Mouse (Mus musculus) stomach, embryonic 15.5 days (tissue): ENCODE data around the gene Zfp518a. TPM values are rescaled to one million over a fixed set of nuclear protein-coding genes. Genes with fewer than 3 reads are reported as not detected.

ENCODE experiments used
- microRNA-seq: library from miRNA; unstranded; fragments of <30 nt; microRNA quantifications from one replicate; pipeline ENCODE4, GENCODE M21; 2016
- polyA plus RNA-seq: library from polyadenylated mRNA; unstranded; fragments of >200 nt; fragmentation: Nextera tagmentation; extraction: Ambion mirVana; gene quantifications from 2 replicates; pipeline ENCODE4 v1.2.1, GENCODE M21; 2015

Zfp518a gene
- polyA plus RNA-seq, 1 experiment from 2014 or later, result 10.0 TPM

Small RNAs within 50 kb of the gene (microRNA-seq; reads per million reads assigned to microRNA genes)
- gene Mir8092, result not detected

Other genes starting within 250 kb of the Zfp518a start
- 0.17 and 0.40 TPM in 2 replicates for gene Cc2d2b, start 146.0 kb upstream of the Zfp518a start, polyA plus RNA-seq
- 9.7 and 10.2 TPM in 2 replicates for gene Ccnj, start 63.4 kb upstream of the Zfp518a start, polyA plus RNA-seq
- gene Blnk, start 99.8 kb downstream of the Zfp518a start, polyA plus RNA-seq, result 5.7 and 6.7 TPM in 2 replicates
- 0.06 TPM in 1 of 2 replicates, not detected in the other for gene Dntt, start 134.6 kb downstream of the Zfp518a start, polyA plus RNA-seq
- not detected in 2 replicates for gene Opalin, start 182.4 kb downstream of the Zfp518a start, polyA plus RNA-seq